Mouse (Mus musculus): ENCODE results near the gene Slco6d1.
"Not testable (repeated sequence)": the region's sequence is repeated elsewhere in the genome, so short reads cannot be mapped to it uniquely, and the experiment has no call there.

Gene Slco6d1

DNA sequence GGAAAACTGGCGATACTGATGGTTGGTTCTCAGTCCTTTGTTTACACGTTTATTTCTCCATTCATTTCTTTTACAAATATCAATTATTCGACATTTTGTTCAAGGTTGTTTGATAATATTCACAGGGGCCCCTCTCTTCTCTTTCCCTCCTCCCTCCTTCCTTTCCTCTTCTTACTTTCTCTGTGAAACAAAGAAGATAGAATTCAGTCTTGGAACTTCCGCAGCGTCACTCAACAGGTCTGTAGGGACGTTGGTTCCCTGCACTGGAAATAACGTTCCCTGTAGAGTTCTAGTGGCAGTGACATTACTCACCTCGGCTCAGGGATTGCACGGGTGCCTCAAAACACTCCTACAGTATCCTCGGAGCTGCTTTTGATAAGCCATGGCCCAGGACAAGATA, at the start of gene Slco6d1:
Gene Slco6d1, plus strand, starts transcription at position 301 of the 400 bp plus-strand sequence.
- in situ Hi-C loops (cut with MboI; ENCODE audit: low sequenced_read_pairs) = no loop called here

GRCm38 (mm10) chr1:98392001-98392400, 28.9 kb upstream of the Slco6d1 start:
- in situ Hi-C loops (cut with MboI; ENCODE audit: low sequenced_read_pairs) = no loop called here

DNA sequence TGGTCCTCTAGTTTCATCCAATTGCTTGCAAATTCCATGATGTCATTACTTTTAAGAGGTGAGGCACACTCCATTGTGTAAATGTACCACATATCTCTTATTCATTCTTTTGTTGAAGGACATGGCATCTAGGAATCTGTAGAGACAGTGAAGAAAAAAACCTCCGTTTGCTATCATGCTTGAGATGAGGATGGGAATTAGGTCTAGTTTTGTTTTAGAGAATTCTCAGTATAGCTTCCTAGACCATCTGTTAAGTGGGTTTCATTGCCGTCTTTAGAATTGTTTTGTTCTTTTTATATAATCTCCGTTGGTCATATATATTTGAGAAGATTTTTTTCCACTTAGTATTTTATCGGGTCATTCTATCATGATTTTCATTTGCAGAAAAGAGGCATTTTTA, 27.0 kb downstream of the Slco6d1 start:
- in situ Hi-C loops (cut with MboI; ENCODE audit: low sequenced_read_pairs) = no loop called here

GRCm38 (mm10) chr1:98459224-98459623, 38.3 kb downstream of the Slco6d1 start:
- in situ Hi-C loops (cut with MboI; ENCODE audit: low sequenced_read_pairs) = not testable (repeated sequence)

DNA sequence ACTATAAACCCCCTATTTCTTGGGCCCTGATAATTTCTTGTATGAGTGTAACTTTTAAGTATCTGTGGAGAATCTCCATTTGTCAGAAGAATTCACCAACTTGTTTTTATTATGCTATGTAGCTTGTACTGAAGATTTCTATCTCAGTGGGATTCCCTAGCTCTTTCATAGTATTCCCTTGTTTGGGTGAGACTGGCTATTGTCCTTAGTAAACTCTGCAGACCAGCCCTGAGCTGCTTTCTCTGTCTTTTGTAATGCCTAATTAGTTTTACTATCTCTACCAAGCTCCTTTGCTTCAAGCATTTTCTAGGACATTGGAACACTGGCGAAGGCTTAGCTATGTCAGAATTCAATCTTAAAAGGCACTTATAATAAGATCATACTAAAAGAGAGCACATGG, 55.5 kb downstream of the Slco6d1 start:
- in situ Hi-C loops (cut with MboI; ENCODE audit: low sequenced_read_pairs) = not testable (repeated sequence)

DNA sequence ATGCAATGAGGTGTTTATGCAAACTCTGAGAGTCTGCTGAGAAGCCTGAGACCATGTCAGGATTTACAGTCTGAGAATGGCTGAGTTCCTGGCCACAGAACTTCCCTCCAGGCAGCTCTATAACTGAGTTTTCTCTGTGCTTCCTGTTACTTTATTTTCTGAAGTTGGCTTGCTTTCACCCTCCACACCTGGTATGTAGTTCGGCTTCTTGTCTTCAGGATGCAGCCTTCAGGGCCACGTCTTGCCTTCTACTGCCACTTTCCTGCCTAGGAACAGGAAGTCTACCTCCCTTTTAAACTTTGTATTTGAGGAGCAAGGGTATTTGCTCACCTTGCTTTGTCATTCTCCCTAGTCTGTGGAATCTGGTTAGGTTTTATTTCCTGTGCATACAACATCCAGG, 58.3 kb downstream of the Slco6d1 start:
- in situ Hi-C loops (cut with MboI; ENCODE audit: low sequenced_read_pairs) = no loop called here

GRCm38 (mm10) chr1:98505982-98506381, 85.1 kb downstream of the Slco6d1 start:
- in situ Hi-C loops (cut with MboI; ENCODE audit: low sequenced_read_pairs) = no loop called here

DNA sequence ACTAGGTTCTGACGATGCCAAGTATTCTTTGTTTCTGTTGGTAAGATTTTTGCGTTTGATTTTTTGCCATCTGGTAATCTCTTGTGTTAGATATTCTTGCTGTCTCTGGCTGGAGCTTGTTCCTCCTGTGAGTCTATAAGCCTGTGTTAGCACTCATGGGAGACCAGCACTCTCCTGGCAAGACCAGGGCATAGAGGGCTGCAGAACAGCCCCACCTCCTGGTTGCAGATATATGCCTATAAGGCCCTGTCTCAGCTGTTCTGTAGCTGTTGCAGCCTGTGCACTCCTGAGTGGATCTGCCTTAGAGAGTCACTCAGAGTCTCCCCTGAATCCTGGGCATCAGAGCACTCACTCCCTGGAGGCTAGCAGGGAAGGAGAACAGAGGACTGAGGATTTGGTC, 102.1 kb downstream of the Slco6d1 start:
- in situ Hi-C loops (cut with MboI; ENCODE audit: low sequenced_read_pairs) = no loop called here

DNA sequence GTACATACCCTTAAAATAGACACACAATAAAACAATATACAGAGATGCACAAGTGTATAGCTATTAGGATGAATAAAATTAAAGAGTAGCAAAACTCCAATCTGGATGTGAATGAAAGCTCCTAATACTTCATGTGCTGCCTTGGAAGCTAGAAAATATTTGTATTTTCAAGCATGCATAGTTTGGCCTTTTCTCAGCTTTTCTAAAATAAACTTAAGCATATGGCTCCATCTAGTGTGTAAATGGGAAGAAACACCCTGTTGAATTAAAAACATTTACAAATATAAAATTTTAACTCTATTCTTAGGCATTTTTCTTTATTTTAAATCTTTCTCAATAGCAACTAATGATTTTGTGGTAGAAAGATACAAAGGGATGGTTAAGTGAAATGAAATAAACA, 102.6 kb downstream of the Slco6d1 start:
- in situ Hi-C loops (cut with MboI; ENCODE audit: low sequenced_read_pairs) = no loop called here

DNA sequence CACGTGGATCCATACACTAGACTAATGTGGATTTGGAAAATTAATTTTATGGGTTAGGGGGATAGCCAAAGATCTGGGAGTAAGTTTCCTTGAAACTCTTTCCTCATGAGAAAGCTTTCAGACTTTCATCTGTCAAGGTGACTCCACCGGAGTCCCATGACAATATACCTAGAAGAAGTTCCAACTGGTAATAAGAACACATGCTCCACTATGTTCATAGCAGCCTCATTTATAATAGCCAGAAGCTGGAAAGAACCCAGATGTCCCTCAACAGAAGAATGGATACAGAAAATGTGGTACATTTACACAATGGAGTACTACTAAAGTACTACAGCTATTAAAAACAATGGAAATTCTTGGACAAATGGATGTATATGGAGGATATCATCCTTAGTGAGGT, 107.4 kb downstream of the Slco6d1 start:
- in situ Hi-C loops (cut with MboI; ENCODE audit: low sequenced_read_pairs) = not testable (repeated sequence)

DNA sequence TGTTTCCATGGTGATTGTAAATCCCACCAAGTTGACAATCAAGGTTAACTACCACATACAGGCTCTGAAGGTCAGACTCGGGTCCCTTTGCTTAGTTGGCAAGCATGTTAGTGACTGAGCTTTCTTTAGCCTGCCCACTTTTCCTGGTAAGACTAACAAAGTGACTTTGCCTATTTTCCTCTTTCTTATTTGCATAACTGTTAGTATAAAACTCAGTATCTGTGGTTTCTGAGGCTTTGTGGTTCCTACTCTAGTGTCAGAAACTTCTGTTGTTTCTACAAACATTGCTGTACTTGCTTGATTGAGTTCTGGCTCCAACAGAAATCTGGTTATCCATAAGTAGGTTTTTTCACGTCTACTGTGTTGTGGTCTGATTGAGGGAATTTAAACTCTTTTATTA, 124.4 kb downstream of the Slco6d1 start:
- in situ Hi-C loops (cut with MboI; ENCODE audit: low sequenced_read_pairs) = no loop called here

DNA sequence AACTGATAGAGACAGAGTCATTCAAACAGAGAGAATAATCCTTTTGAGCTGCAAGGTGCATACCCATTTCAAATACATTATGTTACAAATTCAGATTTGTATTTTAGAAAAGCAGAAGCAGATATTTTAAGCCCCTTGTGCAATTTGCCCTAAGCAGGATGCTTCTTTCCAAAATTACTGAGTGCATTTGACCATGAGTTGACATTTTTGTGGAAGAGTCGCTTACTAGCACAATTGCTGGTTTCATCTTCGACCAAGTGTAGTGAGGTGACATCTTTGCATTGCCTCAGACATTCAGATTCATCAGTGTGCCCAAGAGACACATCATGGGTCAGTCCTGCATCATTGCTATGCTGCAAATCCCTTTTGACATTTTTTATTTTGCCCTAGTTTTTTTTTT, 133.5 kb downstream of the Slco6d1 start:
- in situ Hi-C loops (cut with MboI; ENCODE audit: low sequenced_read_pairs) = no loop called here

- in situ Hi-C loops (cut with MboI; ENCODE audit: low sequenced_read_pairs) = no loop called here
These were observed 144.8 kb downstream of the Slco6d1 start for GRCm38 (mm10) chr1:98565701-98566100.

Data from CH12F3 (cell line).